Mouse (Mus musculus) liver, embryonic 15.5 days (tissue): ENCODE measurements around the gene Cbr2. TPM values are rescaled to one million over a fixed set of nuclear protein-coding genes. Genes with fewer than 3 reads are reported as not detected.

Experiments used
- ATAC-seq: fragments of 200-750 bp; cut with Nextera tagmentation; 2 replicates; pipeline ENCODE4 v1.8.0; 2017; ENCODE audit warnings: moderate number of reproducible peaks, mild to moderate bottlenecking, moderate library complexity; ENCODE audit not compliant: insufficient read depth
- H3K27ac ChIP-seq: fragments of 300-500 bp; sonication (generic); replicated peaks from 2 replicates; pipeline ENCODE4 v1.5.1; 2015; ENCODE audit warnings: mild to moderate bottlenecking, inconsistent platforms
- H3K27me3 ChIP-seq: fragments of 300-500 bp; sonication (generic); 2 replicates; pipeline ENCODE4 v1.6.1; 2015; ENCODE audit warnings: mild to moderate bottlenecking, inconsistent platforms
- H3K36me3 ChIP-seq: fragments of 300-500 bp; sonication (generic); replicated peaks from 2 replicates; pipeline ENCODE4 v1.6.1; 2015; ENCODE audit warnings: moderate library complexity, mild to moderate bottlenecking, inconsistent platforms
- H3K4me1 ChIP-seq: fragments of 300-500 bp; sonication (generic); replicated peaks from 2 replicates; pipeline ENCODE4 v1.6.1; 2015; ENCODE audit warnings: inconsistent platforms
- H3K4me2 ChIP-seq: fragments of 300-500 bp; sonication (generic); 2 replicates; pipeline ENCODE4 v1.6.1; 2015; ENCODE audit warnings: moderate library complexity, mild to moderate bottlenecking, inconsistent platforms
- H3K4me3 ChIP-seq: fragments of 300-500 bp; sonication (generic); replicated peaks from 2 replicates; pipeline ENCODE4 v1.5.1; 2015; ENCODE audit warnings: mild to moderate bottlenecking, inconsistent platforms
- H3K9ac ChIP-seq: fragments of 300-500 bp; sonication (generic); 2 replicates; pipeline ENCODE4 v1.6.1; 2015; ENCODE audit warnings: moderate library complexity, mild to moderate bottlenecking, inconsistent platforms
- H3K9me3 ChIP-seq: fragments of 300-500 bp; sonication (generic); replicated peaks from 2 replicates; pipeline ENCODE4 v1.6.1; 2016; ENCODE audit warnings: inconsistent platforms
- WGBS: fragments of 180-500 bp; shearing (Covaris S2); methylation state at CpG from one replicate; pipeline ENCODE4 v1.1.7; 2015; ENCODE audit warnings: mixed read lengths; ENCODE audit not compliant: insufficient replicate concordance; 5-methylcytosine and 5-hydroxymethylcytosine counted together
- polyA plus RNA-seq: library from polyadenylated mRNA; unstranded; fragments of >200 nt; fragmentation: Nextera tagmentation; extraction: Ambion mirVana; gene quantifications from 2 replicates; pipeline ENCODE4 v1.2.1, GENCODE M21; 2015

The Cbr2 gene
- polyA plus RNA-seq, 1 experiment from 2014 or later: 0.37 TPM

DNA sequence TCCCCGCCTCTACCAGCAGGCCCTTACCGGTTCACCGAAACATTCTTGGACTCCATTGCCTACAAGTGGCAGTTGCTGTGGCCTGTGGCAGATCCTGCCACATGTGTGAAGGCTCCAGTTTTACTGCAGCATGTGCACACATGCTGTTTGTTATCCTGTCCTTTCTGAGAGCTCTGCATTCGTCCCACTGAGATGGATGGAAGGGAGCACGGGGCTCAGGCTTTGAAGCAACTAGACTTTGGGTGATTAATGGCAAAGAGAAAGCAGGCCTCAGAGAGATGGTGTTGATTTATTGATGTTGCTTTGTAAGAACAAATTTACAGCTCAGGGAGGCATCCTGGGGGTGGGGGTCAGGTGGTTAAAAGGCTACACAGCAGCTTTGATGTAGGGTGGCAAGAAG is 21.2 kb downstream of the Cbr2 start:
- no peak for ATAC-seq
- Histone ChIP-seq H3K27ac (no peak overlapping the region), H3K9ac (no peak overlapping the region), H3K4me2 (no peak overlapping the region), H3K4me3 (no peak overlapping the region), H3K27me3 (no peaks in the 10 kb centered on the region), H3K4me1 (peaks cover 30% of the 10 kb centered on the region), H3K9me3 (no peaks in the 10 kb centered on the region), H3K36me3 (0 out of 2 replicates have a peak, but pooled peaks cover 11% of the 10 kb centered on the region)
- WGBS: 82% methylated on average over 5 of the region's 5 CpGs

- H3K4me2 ChIP-seq: no peak overlapping the region
- ATAC-seq: no peak
- 0 out of 2 replicates have a peak, but pooled peaks cover 17% of the 10 kb centered on the region for H3K36me3 ChIP-seq
- no peak overlapping the region for H3K9ac ChIP-seq
- H3K27me3 ChIP-seq: no peaks in the 10 kb centered on the region
- 67% methylated on average over 2 of the region's 2 CpGs for WGBS
- no peaks in the 10 kb centered on the region for H3K9me3 ChIP-seq
- no peak overlapping the region for H3K27ac ChIP-seq
- H3K4me1 ChIP-seq: peaks cover 26% of the 10 kb centered on the region
- no peak overlapping the region for H3K4me3 ChIP-seq
These were observed 22.4 kb downstream of the Cbr2 start for GRCm38 (mm10) chr11:120709551-120709950.

DNA sequence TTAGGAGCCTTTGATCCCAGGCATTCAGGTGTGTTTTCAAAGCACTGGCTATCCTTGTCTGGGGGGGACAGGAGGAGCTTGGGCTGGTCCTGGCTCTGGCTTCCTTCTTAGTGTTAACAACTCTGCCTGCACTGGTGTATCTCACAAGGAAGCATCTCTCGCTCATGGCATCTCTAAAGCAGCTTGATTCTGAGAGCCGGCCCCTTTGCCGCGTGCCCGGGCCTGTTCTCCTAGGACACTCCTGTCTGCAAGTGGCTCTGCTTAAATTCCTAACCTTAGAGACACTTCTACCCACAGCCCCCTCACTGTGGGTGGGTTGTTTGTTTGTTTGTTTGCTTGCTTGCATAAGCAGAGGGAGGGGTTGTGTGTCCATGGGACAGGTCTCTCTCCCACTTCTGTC is 23.9 kb downstream of the Cbr2 start:
- WGBS: 76% methylated on average over 5 of the region's 5 CpGs
- H3K27me3 ChIP-seq: no peaks in the 10 kb centered on the region
- peaks cover 13% of the 10 kb centered on the region for H3K4me1 ChIP-seq
- H3K27ac ChIP-seq: no peak overlapping the region
- H3K4me2 ChIP-seq: no peak overlapping the region
- no peak overlapping the region for H3K9ac ChIP-seq
- ATAC-seq: no peak
- H3K36me3 ChIP-seq: 0 out of 2 replicates have a peak, but pooled peaks cover 28% of the 10 kb centered on the region
- no peak overlapping the region for H3K4me3 ChIP-seq
- H3K9me3 ChIP-seq: no peaks in the 10 kb centered on the region

- Histone ChIP-seq H3K4me2 (no peak overlapping the region), H3K27me3 (no peaks in the 10 kb centered on the region), H3K27ac (no peak overlapping the region), H3K9me3 (no peaks in the 10 kb centered on the region), H3K4me3 (no peak overlapping the region), H3K9ac (no peak overlapping the region), H3K4me1 (peaks cover 6% of the 10 kb centered on the region; the same call in 1 of the 2 replicates), H3K36me3 (0 out of 2 replicates have a peak, but pooled peaks cover 32% of the 10 kb centered on the region)
- ATAC-seq: no peak
- WGBS: 49% methylated on average over 12 of the region's 12 CpGs
These were observed 24.7 kb downstream of the Cbr2 start for GRCm38 (mm10) chr11:120707225-120707624.

GRCm38 (mm10) chr11:120706120-120706519 is 25.8 kb downstream of the Cbr2 start:
- Histone ChIP-seq H3K4me1 (peaks cover 6% of the 10 kb centered on the region; the same call in 1 of the 2 replicates), H3K36me3 (peaks cover 37% of the 10 kb centered on the region; the same call in 1 of the 2 replicates), H3K4me3 (no peak overlapping the region), H3K27ac (no peak overlapping the region), H3K9ac (no peak overlapping the region), H3K4me2 (no peak overlapping the region), H3K27me3 (no peaks in the 10 kb centered on the region), H3K9me3 (no peaks in the 10 kb centered on the region)
- WGBS: 73% methylated on average over 5 of the region's 5 CpGs
- ATAC-seq: no peak

DNA sequence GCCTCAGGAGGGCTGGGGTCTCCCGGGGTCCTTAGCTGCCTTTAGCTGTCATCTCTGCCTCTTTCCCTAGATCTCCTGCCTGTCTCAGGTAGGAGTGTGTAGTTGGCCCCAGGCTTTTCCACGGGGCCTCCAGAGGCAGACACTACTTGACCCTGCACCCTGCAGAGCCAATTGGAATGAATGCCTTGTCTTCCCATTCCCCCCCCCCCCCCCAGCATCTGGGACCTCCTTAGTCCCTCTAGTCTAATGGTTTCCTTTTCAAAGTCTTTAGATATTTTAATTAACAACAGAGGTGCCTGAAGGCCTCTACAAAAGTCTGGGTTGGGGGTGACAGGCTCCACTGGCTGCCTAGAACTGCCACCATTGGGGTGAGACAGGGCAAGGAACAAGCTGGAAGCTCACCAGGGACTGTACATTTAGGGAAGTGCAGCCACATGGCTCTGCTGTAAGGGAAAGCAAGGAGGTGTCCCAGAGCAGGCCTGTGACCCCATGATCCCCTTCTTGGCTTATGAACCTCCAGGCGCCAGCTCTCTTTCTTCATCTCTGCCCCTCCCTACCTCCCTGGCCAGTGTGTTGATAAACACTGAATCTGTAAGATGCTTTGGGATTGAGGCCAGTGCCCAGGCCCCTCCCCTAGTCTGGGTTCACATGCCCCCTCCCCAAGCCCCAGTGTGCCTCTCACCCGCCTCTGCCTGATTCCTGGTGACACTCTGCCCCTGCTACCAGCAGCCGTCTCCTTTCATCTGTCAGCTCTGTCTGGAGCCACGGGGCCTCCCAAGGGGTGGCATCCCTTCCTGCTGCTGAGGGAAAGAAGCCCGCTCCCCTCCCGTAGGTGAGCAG is 27.2 kb downstream of the Cbr2 start:
- WGBS: 60% methylated on average over 8 of the region's 8 CpGs
- Histone ChIP-seq H3K4me3 (no peak overlapping the region), H3K4me2 (no peak overlapping the region), H3K27me3 (no peaks in the 10 kb centered on the region), H3K9ac (no peak overlapping the region), H3K36me3 (peaks cover 28% of the 10 kb centered on the region; the same call in 1 of the 2 replicates), H3K4me1 (peaks cover 2% of the 10 kb centered on the region; the same call in 1 of the 2 replicates), H3K9me3 (no peaks in the 10 kb centered on the region), H3K27ac (no peak overlapping the region)
- ATAC-seq: no peak

GRCm38 (mm10) chr11:120703696-120704454 is 28.0 kb downstream of the Cbr2 start:
- 70% methylated on average over 15 of the region's 15 CpGs for WGBS
- no peaks in the 10 kb centered on the region for H3K9me3 ChIP-seq
- ATAC-seq: no peak
- no peaks in the 10 kb centered on the region for H3K27me3 ChIP-seq
- no peak overlapping the region for H3K9ac ChIP-seq
- H3K4me2 ChIP-seq: no peak overlapping the region
- peaks cover 28% of the 10 kb centered on the region; the same call in 1 of the 2 replicates for H3K36me3 ChIP-seq
- no peak overlapping the region for H3K4me3 ChIP-seq
- no peaks in the 10 kb centered on the region for H3K4me1 ChIP-seq
- H3K27ac ChIP-seq: no peak overlapping the region

DNA sequence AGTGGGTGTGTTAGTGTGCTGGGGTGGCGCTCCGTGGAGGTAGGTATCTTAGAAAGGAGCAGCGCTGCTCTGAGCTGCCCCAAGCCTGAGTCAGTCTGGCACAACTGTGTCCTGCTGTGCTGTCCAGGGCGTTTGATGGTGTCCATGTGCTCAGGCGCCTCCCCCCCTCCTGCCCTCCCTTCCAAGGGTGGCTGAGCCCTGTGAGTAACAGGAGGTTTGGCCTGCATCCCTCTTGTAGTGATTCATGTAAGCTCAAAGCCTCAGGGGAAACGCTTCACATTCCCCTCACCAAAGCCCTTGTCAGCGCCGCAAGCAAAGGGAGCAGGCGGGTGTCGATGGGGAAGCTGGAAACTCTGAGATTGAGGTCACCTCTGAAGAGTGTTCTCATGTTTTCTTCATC is 34.2 kb downstream of the Cbr2 start:
- 76% methylated on average over 10 of the region's 10 CpGs for WGBS
- Histone ChIP-seq H3K9me3 (no peaks in the 10 kb centered on the region), H3K4me2 (no peak overlapping the region), H3K36me3 (peaks cover 29% of the 10 kb centered on the region), H3K27me3 (no peaks in the 10 kb centered on the region), H3K4me1 (no peaks in the 10 kb centered on the region; the same call in 1 of the 2 replicates), H3K27ac (no peak overlapping the region), H3K4me3 (no peak overlapping the region), H3K9ac (no peak overlapping the region)
- ATAC-seq: no peak

DNA sequence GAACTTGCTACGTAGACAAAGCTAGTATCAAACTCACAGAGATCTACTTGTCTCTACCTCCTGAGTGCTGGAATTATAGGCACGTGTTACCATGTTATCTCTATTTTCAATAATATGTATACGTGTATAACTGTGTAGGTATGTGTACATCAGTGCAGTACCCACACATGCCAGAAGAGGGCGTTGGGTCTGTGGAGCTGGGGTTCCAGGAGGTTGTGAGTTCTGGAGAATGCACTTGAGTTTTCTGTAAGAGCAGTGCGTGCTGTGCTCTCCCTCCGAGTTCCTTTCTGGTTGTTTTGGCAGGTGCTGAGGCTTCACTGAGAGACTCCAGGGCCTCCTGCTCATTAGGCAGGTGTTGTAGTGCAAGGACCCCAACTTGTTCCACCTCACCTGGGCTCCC is 35.3 kb downstream of the Cbr2 start:
- Histone ChIP-seq H3K36me3 (peaks cover 22% of the 10 kb centered on the region), H3K27me3 (no peaks in the 10 kb centered on the region), H3K27ac (no peak overlapping the region), H3K4me2 (no peak overlapping the region), H3K9me3 (no peaks in the 10 kb centered on the region), H3K4me3 (no peak overlapping the region), H3K9ac (no peak overlapping the region), H3K4me1 (no peaks in the 10 kb centered on the region; the same call in 1 of the 2 replicates)
- no peak for ATAC-seq
- 83% methylated on average over 6 of the region's 6 CpGs for WGBS

- WGBS: 72% methylated on average over 12 of the region's 12 CpGs
These were observed 36.3 kb downstream of the Cbr2 start for GRCm38 (mm10) chr11:120695641-120696040.

GRCm38 (mm10) chr11:120695184-120695583 is 36.7 kb downstream of the Cbr2 start:
- WGBS: 58% methylated on average over 4 of the region's 4 CpGs
- Histone ChIP-seq H3K4me3 (no peak overlapping the region), H3K27me3 (no peaks in the 10 kb centered on the region), H3K9me3 (no peaks in the 10 kb centered on the region), H3K36me3 (peaks cover 25% of the 10 kb centered on the region), H3K4me1 (no peaks in the 10 kb centered on the region; the same call in 1 of the 2 replicates), H3K4me2 (no peak overlapping the region), H3K27ac (no peak overlapping the region), H3K9ac (no peak overlapping the region)
- ATAC-seq: no peak

More at GRCm38 (mm10) chr11:120695641-120696040, 36.3 kb downstream of the Cbr2 start:
- Histone ChIP-seq H3K9me3 (no peaks in the 10 kb centered on the region), H3K4me3 (no peak overlapping the region), H3K27me3 (no peaks in the 10 kb centered on the region), H3K9ac (no peak overlapping the region), H3K27ac (no peak overlapping the region), H3K4me1 (no peaks in the 10 kb centered on the region; the same call in 1 of the 2 replicates), H3K4me2 (no peak overlapping the region), H3K36me3 (peaks cover 21% of the 10 kb centered on the region)
- ATAC-seq: no peak
